Mouse (Mus musculus) frontal cortex, adult 2 months (tissue): Measurements from ENCODE around the gene Tomm6. TPM values are rescaled to one million over a fixed set of nuclear protein-coding genes. Genes with fewer than 3 reads are reported as not detected.
"Not testable (repeated sequence)": the region's sequence is repeated elsewhere in the genome, so short reads cannot be mapped to it uniquely, and the experiment has no call there.

ENCODE experiments used
- DNase-seq, 2 experiments: peaks; one replicate each; pipeline ENCODE4 v3.0.0; 2022; ENCODE audit warnings: low spot score in 1 of 2; ENCODE audit errors: extremely low spot score in 1 of 2
- polyA plus RNA-seq: library from polyadenylated mRNA; depleted of rRNA; stranded (reverse); fragments of >200 nt; gene quantifications from 2 replicates; pipeline ENCODE4 v1.2.3, GENCODE M21; 2012; rRNA removed

The Tomm6 gene
- polyA plus RNA-seq, 1 experiment = 143 TPM

- DNase-seq = no peak
Observed at GRCm38 (mm10) chr17:47657901-47658300, 30.3 kb downstream of the Tomm6 start.

- DNase-seq = no peak
Observed at GRCm38 (mm10) chr17:47655697-47656096, 32.5 kb downstream of the Tomm6 start.

- not testable (repeated sequence) for DNase-seq
Observed at GRCm38 (mm10) chr17:47654346-47654745, 33.8 kb downstream of the Tomm6 start.

GRCm38 (mm10) chr17:47651953-47652352 is 36.2 kb downstream of the Tomm6 start:
- no peak for DNase-seq

- no peak for DNase-seq
Observed at GRCm38 (mm10) chr17:47648966-47649365, 39.2 kb downstream of the Tomm6 start.

GRCm38 (mm10) chr17:47646683-47647082 is 41.5 kb downstream of the Tomm6 start:
- DNase-seq = peak; percentile 36 to 63

- no peak for DNase-seq
Observed at GRCm38 (mm10) chr17:47642992-47643391, 45.2 kb downstream of the Tomm6 start.

Other genes with a start within 250 kb of the Tomm6 start
- 30.5 and 32.6 TPM in 2 replicates for gene Taf8, start 186.1 kb downstream of the Tomm6 start, polyA plus RNA-seq
- gene Ccnd3, start 183.3 kb downstream of the Tomm6 start, polyA plus RNA-seq = 34.4 and 36.0 TPM in 2 replicates
- 18.0 TPM in 2 replicates for gene Bysl, start 76.9 kb downstream of the Tomm6 start, polyA plus RNA-seq
- 33.2 and 34.6 TPM in 2 replicates for gene Med20, start 76.8 kb downstream of the Tomm6 start, polyA plus RNA-seq
- 3.5 and 3.7 TPM in 2 replicates for gene Gm20517, start 76.8 kb downstream of the Tomm6 start, polyA plus RNA-seq
- gene Usp49, start 57.7 kb downstream of the Tomm6 start, polyA plus RNA-seq = 12.4 and 13.1 TPM in 2 replicates
- 39.1 and 39.9 TPM in 2 replicates for gene Frs3, start 644 bp upstream of the Tomm6 start, polyA plus RNA-seq
- gene Gm21981, start 6.1 kb upstream of the Tomm6 start, polyA plus RNA-seq = 4.3 and 6.6 TPM in 2 replicates
- gene Prickle4, start 6.3 kb upstream of the Tomm6 start, polyA plus RNA-seq = 1.0 TPM in 1 of 2 replicates, not detected in the other
- gene Pgc, start 38.5 kb upstream of the Tomm6 start, polyA plus RNA-seq = not detected in 2 replicates
- gene Tfeb, start 48.6 kb upstream of the Tomm6 start, polyA plus RNA-seq = 9.5 and 9.9 TPM in 2 replicates
- 3.8 and 4.6 TPM in 2 replicates for gene Mdfi, start 146.3 kb upstream of the Tomm6 start, polyA plus RNA-seq
- gene Foxp4, start 236.3 kb upstream of the Tomm6 start, polyA plus RNA-seq = 41.7 and 50.1 TPM in 2 replicates